In the genomic region with DNA sequence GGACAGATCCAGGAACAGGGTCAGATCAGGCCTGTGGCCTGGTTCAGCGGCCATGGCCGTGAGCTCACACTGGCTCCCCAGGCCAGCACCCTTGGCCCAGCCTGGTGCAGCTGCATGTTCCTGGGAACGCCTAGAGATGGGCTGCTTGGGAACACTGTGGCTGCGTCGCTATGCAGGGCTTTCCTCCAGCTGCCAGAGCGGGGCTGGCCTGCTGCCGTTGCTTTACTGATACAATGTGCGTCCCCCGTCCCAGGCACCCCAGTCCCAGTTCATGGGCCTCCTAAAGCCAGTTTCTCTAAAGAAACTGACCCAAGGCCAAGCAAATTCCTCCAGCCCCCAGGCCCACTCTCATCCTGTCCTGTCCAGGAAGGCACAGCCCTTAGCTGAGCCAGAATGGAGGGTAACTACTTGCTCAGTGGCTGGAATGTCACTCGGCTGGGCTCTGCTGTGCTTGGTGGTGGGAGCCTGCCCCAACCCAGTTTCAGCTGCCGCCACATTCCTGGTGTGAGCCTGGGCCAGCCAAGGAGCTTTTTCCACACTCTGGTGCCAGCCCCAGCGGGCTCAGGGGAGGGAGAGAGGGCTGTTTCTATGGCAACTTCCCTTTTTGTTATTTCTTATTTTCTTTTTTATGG, we compare ENCODE assay signal across 8 mouse cellular contexts. TPM values are rescaled to one million over a fixed set of nuclear protein-coding genes. Genes with fewer than 3 reads are reported as not detected.
DNase-seq lines count a peak whose midpoint lies in the region; ATAC-seq and TF ChIP-seq lines count a peak whose summit lies in the region.

No protein-coding gene starts in this region.

- DNase-seq in layer of hippocampus, adult 11-12 months (ENCODE audit: low spot score) = peak; percentile 69
- DNase-seq in layer of hippocampus, adult 9-10 months (ENCODE audit: low spot score) = no peak
- peak; percentile 86 for DNase-seq in forelimb bud, embryonic 11.5 days (ENCODE audit: low read depth, low spot score)
- peak; percentile 77 to 82 for DNase-seq in heart, postnatal 36 days
- DNase-seq in layer of hippocampus, adult 2 months (ENCODE audit: low spot score in 2 of 2) = peak; percentile 56 to 77
- peak; percentile 92 for DNase-seq in lung, postnatal 10 days
- peak; percentile 53 to 61 for DNase-seq in right cerebral cortex, adult 2 months (ENCODE audit: low spot score in 2 of 2)

- intact Hi-C loops in heart, postnatal 36 days (cut with DNase I) = no loop called here

- peak overlapping the region; percentile 90 for H3K27ac ChIP-seq in layer of hippocampus, adult 2 months

- no peak overlapping the region; the same call in 1 of the 2 replicates for H3K4me3 ChIP-seq in layer of hippocampus, adult 2 months

- ATAC-seq in inflammation-experienced regulatory T-cells, adult 6 months = no peak

- TF ChIP-seq CTCF in layer of hippocampus, adult 2 months (conservative IDR thresholded peaks at IDR 0.05) = no peak

RNA-seq across cellular contexts. Expression of gene Morn1, which starts 57.6 kb away (rescaled TPM):
- total RNA-seq in heart, postnatal 36 days (2021) = 1 to 10 TPM in 1 of 2 experiments, under 1 TPM in 1; 0.89 to 1.7 TPM
- total RNA-seq in layer of hippocampus, adult 2 months (2021) = 10 to 100 TPM; 11.8 to 14.0 TPM
- polyA plus RNA-seq in inflammation-experienced regulatory T-cells, adult 6 months (2017; shearing (Covaris generic)) = 1 to 10 TPM in 2 of 3 experiments, under 1 TPM in 1; 0.79 to 2.1 (median 1.7) TPM

RNA-seq across cellular contexts. Expression of gene Rer1, which starts 57.8 kb away (rescaled TPM):
- 10 to 100 TPM; 67.0 to 72.9 TPM for total RNA-seq in heart, postnatal 36 days (2021)
- 10 to 100 TPM; 60.6 to 63.0 TPM for total RNA-seq in layer of hippocampus, adult 2 months (2021)
- polyA plus RNA-seq in inflammation-experienced regulatory T-cells, adult 6 months (2017; shearing (Covaris generic)) = 100 to 1,000 TPM; 101 to 140 (median 102) TPM

Comparison
In these comparisons a context has a peak if more than half of its experiments do, and no peak if none do; other contexts are left out.
1. RNA of gene Morn1, which starts 57.6 kb away (total RNA-seq): 11.8 to 14.0 TPM in layer of hippocampus, adult 2 months; 0.89 to 1.7 TPM in heart, postnatal 36 days; every median in the first group is over 4 times any median in the second.